Mouse (Mus musculus) liver, embryonic 16.5 days (tissue): ENCODE results near the gene Gins2. TPM values are rescaled to one million over a fixed set of nuclear protein-coding genes. Genes with fewer than 3 reads are reported as not detected.
A peak's percentile ranks its signal among the peaks of the same experiment; 100 is the strongest.

Experiments used
- ATAC-seq: fragments of 200-750 bp; cut with Nextera tagmentation; 2 replicates; pipeline ENCODE4 v1.8.0; 2017; ENCODE audit warnings: low read depth, mild to moderate bottlenecking, moderate number of reproducible peaks, moderate library complexity
- H3K27ac ChIP-seq: fragments of 300-500 bp; sonication (generic); 2 replicates; pipeline ENCODE4 v1.5.1; 2014; ENCODE audit warnings: mild to moderate bottlenecking, low read length
- H3K27me3 ChIP-seq: fragments of 300-500 bp; sonication (generic); 2 replicates; pipeline ENCODE4 v1.6.1; 2014; ENCODE audit warnings: low read depth, low read length, mixed read lengths; ENCODE audit not compliant: control insufficient read depth, insufficient read depth
- H3K36me3 ChIP-seq: fragments of 300-500 bp; sonication (generic); 2 replicates; pipeline ENCODE4 v1.6.1; 2014; ENCODE audit warnings: mild to moderate bottlenecking; ENCODE audit not compliant: control insufficient read depth, insufficient read depth
- H3K4me1 ChIP-seq: fragments of 300-500 bp; sonication (generic); 2 replicates; pipeline ENCODE4 v1.6.1; 2014; ENCODE audit warnings: low read depth, low read length, mixed read lengths; ENCODE audit not compliant: control insufficient read depth
- H3K4me2 ChIP-seq: fragments of 300-500 bp; sonication (generic); 2 replicates; pipeline ENCODE4 v1.6.1; 2014; ENCODE audit warnings: low read depth, low read length, mixed read lengths
- H3K4me3 ChIP-seq: fragments of 300-500 bp; sonication (generic); 2 replicates; pipeline ENCODE4 v1.5.1; 2014; ENCODE audit warnings: low read depth, mild to moderate bottlenecking, low read length
- H3K9ac ChIP-seq: fragments of 300-500 bp; sonication (generic); 2 replicates; pipeline ENCODE4 v1.6.1; 2014; ENCODE audit warnings: low read depth, low read length
- H3K9me3 ChIP-seq: fragments of 300-500 bp; sonication (generic); replicated peaks from 2 replicates; pipeline ENCODE4 v1.6.1; 2016; ENCODE audit warnings: low read length; ENCODE audit not compliant: control insufficient read depth
- WGBS: fragments of 180-500 bp; shearing (Covaris S2); extraction: QIAGEN DNeasy Blood & Tissue Kit; methylation state at CpG from one replicate; pipeline ENCODE4 v1.1.7; 2014; ENCODE audit not compliant: insufficient replicate concordance; 5-methylcytosine and 5-hydroxymethylcytosine counted together
- polyA plus RNA-seq: library from polyadenylated mRNA; unstranded; fragments of >200 nt; fragmentation: Nextera tagmentation; extraction: Ambion mirVana; gene quantifications from 2 replicates; pipeline ENCODE4 v1.2.1, GENCODE M21; 2015

Gene Gins2
- polyA plus RNA-seq, 1 experiment from 2014 or later, result 40.6 TPM

GRCm38 (mm10) chr8:120610824-120611223 lies 21.7 kb upstream of the Gins2 start:
- Histone ChIP-seq H3K36me3 (no peaks in the 10 kb centered on the region), H3K4me1 (no peaks in the 10 kb centered on the region; the same call in 1 of the 2 replicates), H3K9ac (no peak overlapping the region), H3K27ac (no peak overlapping the region), H3K4me2 (no peak overlapping the region), H3K9me3 (no peaks in the 10 kb centered on the region), H3K4me3 (no peak overlapping the region), H3K27me3 (no peaks in the 10 kb centered on the region)
- 67% methylated on average over 6 of the region's 6 CpGs for WGBS
- no peak for ATAC-seq

GRCm38 (mm10) chr8:120607885-120608284 lies 18.8 kb upstream of the Gins2 start:
- Histone ChIP-seq H3K4me3 (no peak overlapping the region), H3K4me1 (no peaks in the 10 kb centered on the region; the same call in 1 of the 2 replicates), H3K9me3 (no peaks in the 10 kb centered on the region), H3K4me2 (0 out of 2 replicates have a peak overlapping the region, but pooled peaks have one; percentile 28), H3K27ac (no peak overlapping the region), H3K36me3 (no peaks in the 10 kb centered on the region), H3K27me3 (no peaks in the 10 kb centered on the region), H3K9ac (no peak overlapping the region)
- 9% methylated on average over 7 of the region's 7 CpGs for WGBS
- ATAC-seq, result no peak

DNA sequence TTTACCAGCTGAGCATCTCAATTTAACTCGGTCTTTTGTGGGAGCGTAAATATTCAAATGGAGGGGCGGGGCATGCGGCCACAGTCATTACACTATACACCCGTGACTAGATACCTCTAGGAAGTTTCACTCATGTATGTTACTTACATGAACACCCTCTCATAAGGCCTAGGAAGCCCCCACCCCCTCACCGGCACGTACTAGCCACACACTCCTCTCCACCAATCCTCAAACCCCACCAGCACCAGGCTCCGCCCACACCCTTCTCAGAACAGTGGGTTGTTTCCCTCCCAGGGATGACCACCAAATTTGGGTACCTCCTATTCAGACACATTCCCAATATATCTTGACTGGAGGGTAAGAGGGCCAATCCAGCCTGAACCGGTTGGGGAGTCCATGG lies 18.4 kb upstream of the Gins2 start:
- ATAC-seq, result no peak; the same call in 1 of the 2 replicates

DNA sequence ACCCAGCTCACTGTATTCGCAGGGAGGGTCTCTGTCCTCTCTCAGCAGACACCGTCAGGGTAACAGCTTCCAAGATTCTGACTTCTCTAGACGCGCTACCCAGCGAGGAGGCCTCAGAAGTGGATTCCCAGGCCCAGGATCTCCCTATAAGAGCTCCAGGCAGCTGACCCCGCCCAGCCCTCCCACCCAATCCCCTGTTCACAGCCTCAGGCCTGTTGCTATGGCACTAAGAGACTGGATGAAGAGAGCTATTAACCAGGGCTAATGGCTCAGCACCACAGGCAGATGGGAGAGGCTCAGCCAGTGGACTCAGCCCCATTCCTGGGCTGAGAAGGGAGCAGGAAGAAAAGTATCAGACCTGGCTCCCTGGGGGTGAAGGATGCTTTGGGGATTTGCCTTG lies 13.6 kb upstream of the Gins2 start:
- no peaks in the 10 kb centered on the region for H3K36me3 ChIP-seq
- no peak overlapping the region for H3K4me2 ChIP-seq
- ATAC-seq, result no peak
- H3K9me3 ChIP-seq, result no peaks in the 10 kb centered on the region; the same call in 1 of the 2 replicates
- H3K27ac ChIP-seq, result no peak overlapping the region
- WGBS, result 67% methylated on average over 6 of the region's 6 CpGs
- H3K9ac ChIP-seq, result no peak overlapping the region
- H3K27me3 ChIP-seq, result peaks cover 3% of the 10 kb centered on the region; the same call in 1 of the 2 replicates
- H3K4me3 ChIP-seq, result no peak overlapping the region
- no peaks in the 10 kb centered on the region for H3K4me1 ChIP-seq

More for the DNA sequence above, 18.4 kb upstream of the Gins2 start:
- WGBS, result 66% methylated on average over 9 of the region's 9 CpGs
- H3K27ac ChIP-seq, result no peak overlapping the region
- H3K4me2 ChIP-seq, result 0 out of 2 replicates have a peak overlapping the region, but pooled peaks have one; percentile 28
- H3K4me1 ChIP-seq, result no peaks in the 10 kb centered on the region; the same call in 1 of the 2 replicates
- H3K27me3 ChIP-seq, result no peaks in the 10 kb centered on the region
- no peak overlapping the region for H3K4me3 ChIP-seq
- H3K9me3 ChIP-seq, result no peaks in the 10 kb centered on the region
- no peaks in the 10 kb centered on the region for H3K36me3 ChIP-seq
- H3K9ac ChIP-seq, result no peak overlapping the region

DNA sequence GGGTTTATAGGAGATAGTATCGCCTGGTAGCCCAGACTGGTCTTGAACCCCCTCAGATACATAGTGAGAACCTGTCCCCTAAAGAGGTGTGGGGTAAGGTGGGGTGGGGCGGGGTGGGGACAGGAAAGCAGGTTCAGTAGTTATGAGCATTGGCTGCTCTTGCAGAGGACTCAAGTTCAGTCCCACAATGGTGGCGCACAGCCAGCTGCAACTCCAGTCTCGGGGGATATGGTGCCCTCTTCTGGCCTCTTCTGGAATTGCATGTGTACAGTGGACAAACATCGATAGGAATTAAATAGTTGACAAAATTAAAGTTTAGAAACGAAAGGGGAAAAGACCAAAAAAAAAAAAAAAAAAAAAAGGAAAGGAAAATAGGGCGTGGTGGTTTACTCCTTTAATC lies 10.4 kb upstream of the Gins2 start:
- no peak overlapping the region for H3K4me2 ChIP-seq
- H3K4me1 ChIP-seq, result no peaks in the 10 kb centered on the region
- H3K36me3 ChIP-seq, result no peaks in the 10 kb centered on the region
- H3K9me3 ChIP-seq, result no peaks in the 10 kb centered on the region; the same call in none of the 2 replicates
- no peak for ATAC-seq
- no peak overlapping the region for H3K4me3 ChIP-seq
- 33% methylated on average over 7 of the region's 7 CpGs for WGBS
- H3K27ac ChIP-seq, result no peak overlapping the region
- H3K27me3 ChIP-seq, result peaks cover 3% of the 10 kb centered on the region; the same call in 1 of the 2 replicates
- no peak overlapping the region for H3K9ac ChIP-seq

- no peak for ATAC-seq
- Histone ChIP-seq H3K4me2 (no peak overlapping the region), H3K4me3 (no peak overlapping the region), H3K9ac (no peak overlapping the region), H3K27ac (no peak overlapping the region), H3K27me3 (peaks cover 3% of the 10 kb centered on the region; the same call in 1 of the 2 replicates), H3K9me3 (no peaks in the 10 kb centered on the region; the same call in none of the 2 replicates), H3K4me1 (no peaks in the 10 kb centered on the region), H3K36me3 (no peaks in the 10 kb centered on the region)
- WGBS, result 59% methylated on average over 24 of the region's 24 CpGs
Measured at GRCm38 (mm10) chr8:120598579-120598978, 9.5 kb upstream of the Gins2 start.

- ATAC-seq, result no peak
- Histone ChIP-seq H3K4me1 (no peaks in the 10 kb centered on the region), H3K4me2 (no peak overlapping the region), H3K9me3 (no peaks in the 10 kb centered on the region; the same call in 1 of the 2 replicates), H3K27me3 (peaks cover 3% of the 10 kb centered on the region; the same call in 1 of the 2 replicates), H3K4me3 (no peak overlapping the region), H3K9ac (no peak overlapping the region), H3K36me3 (no peaks in the 10 kb centered on the region), H3K27ac (no peak overlapping the region)
- 9% methylated on average over 5 of the region's 5 CpGs for WGBS
Measured at GRCm38 (mm10) chr8:120595963-120596362, 6.9 kb upstream of the Gins2 start.

DNA sequence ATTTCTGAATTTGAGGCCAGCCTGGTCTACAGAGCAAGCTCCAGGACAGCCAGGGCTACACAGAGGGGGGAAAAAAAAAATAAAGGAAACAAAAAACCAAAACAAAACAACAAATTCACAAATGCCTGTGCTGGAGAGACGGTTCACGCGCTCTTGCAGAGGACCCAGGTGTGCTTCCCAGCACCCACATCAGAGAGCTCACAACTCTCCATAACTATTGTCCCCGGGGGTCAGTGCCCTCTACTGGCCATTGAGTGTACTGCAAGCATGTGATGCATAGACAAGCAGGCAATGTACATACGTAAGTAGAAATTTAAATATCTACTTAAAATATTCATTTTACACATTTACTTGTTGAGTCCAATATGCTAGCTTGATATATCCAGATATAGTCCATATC lies 5.5 kb upstream of the Gins2 start:
- peaks cover 6% of the 10 kb centered on the region for H3K4me1 ChIP-seq
- no peak overlapping the region for H3K4me3 ChIP-seq
- no peak for ATAC-seq
- peaks cover 3% of the 10 kb centered on the region; the same call in 1 of the 2 replicates for H3K27me3 ChIP-seq
- no peaks in the 10 kb centered on the region for H3K36me3 ChIP-seq
- no peak overlapping the region for H3K4me2 ChIP-seq
- 75% methylated on average over 5 of the region's 5 CpGs for WGBS
- H3K9ac ChIP-seq, result no peak overlapping the region
- H3K9me3 ChIP-seq, result no peaks in the 10 kb centered on the region; the same call in 1 of the 2 replicates
- no peak overlapping the region for H3K27ac ChIP-seq

DNA sequence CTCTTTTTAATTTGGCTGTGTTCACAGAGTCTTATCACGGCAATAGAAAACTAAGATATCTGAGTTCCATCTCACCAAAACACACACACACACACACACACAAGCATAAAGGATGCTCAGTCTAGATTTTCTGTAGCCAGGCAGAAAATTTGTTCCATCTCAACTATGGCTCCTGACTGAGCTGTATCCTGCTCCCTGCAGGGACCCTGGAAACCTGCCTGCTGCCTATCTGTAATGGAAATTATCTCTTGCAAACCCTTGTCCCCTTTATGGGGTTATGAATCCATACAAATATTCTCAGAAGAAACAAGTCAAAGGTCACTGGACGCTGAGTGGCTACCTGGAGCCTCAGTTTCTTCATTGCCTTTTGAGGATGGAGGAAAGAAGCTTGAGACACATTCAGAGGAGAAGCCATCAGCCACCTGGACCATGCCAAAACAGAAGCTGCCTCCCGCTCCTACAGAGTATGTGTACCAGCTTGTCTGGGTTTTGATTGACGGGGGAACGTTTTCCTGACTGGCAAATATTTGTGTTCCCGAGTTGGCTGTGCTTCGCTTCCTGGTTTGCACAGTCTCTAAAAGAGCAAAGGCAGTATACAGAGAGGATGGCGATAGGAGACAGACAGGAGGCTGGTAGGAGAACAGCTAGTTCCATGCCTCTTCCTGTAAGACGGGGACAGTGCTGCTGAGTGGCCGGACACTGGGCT lies 2.6 kb upstream of the Gins2 start:
- WGBS, result 51% methylated on average over 10 of the region's 10 CpGs
- H3K36me3 ChIP-seq, result no peaks in the 10 kb centered on the region
- ATAC-seq, result no peak
- H3K9ac ChIP-seq, result no peak overlapping the region
- H3K4me1 ChIP-seq, result peaks cover 21% of the 10 kb centered on the region
- no peak overlapping the region for H3K4me2 ChIP-seq
- H3K4me3 ChIP-seq, result no peak overlapping the region
- no peaks in the 10 kb centered on the region for H3K27me3 ChIP-seq
- H3K9me3 ChIP-seq, result no peaks in the 10 kb centered on the region; the same call in 1 of the 2 replicates
- no peak overlapping the region for H3K27ac ChIP-seq
